Mouse (Mus musculus) 3T3-L1 (cell line): ENCODE measurements around the gene Spock1.
"Not testable (repeated sequence)": the region's sequence is repeated elsewhere in the genome, so short reads cannot be mapped to it uniquely, and the experiment has no call there.

ENCODE experiments used
- DNase-seq: peaks from one replicate; pipeline ENCODE4 v3.0.0-alpha.2; 2015; ENCODE audit warnings: low read depth, low spot score

Gene Spock1

DNA sequence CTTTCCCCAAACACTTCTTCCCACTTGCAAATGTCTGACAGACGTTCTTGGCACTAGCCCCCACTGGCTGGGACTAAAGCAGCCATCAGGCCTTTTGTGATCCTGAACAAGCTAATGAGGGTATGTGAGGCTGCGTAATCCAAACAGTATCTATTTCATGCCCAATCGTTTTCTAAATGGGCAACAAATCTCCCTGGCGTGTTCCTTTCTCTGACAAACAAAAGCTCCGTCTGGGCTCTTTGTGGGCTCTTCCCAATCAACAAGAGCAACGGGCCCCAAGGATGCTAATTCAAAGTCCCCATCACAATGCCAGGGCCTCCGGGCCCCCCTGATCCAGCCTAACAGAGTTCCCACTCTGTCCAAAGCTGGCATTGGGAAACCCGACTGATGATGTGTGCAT lies 304.9 kb downstream of the Spock1 start:
- no peak for DNase-seq

DNA sequence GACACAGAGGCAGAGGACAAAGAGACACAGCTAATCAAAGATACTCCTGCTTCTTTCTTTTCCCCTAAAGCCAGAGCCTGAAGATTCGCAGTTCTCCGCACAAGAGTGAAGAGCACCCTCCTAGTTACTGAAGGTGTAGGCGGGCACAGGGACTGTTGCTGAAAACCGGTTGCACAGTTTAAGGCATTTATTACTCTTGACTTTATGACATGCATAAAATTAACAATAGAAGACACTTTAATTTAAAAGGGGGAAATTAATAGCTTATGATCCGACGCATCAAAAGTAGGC lies 312.4 kb downstream of the Spock1 start:
- DNase-seq = no peak

DNA sequence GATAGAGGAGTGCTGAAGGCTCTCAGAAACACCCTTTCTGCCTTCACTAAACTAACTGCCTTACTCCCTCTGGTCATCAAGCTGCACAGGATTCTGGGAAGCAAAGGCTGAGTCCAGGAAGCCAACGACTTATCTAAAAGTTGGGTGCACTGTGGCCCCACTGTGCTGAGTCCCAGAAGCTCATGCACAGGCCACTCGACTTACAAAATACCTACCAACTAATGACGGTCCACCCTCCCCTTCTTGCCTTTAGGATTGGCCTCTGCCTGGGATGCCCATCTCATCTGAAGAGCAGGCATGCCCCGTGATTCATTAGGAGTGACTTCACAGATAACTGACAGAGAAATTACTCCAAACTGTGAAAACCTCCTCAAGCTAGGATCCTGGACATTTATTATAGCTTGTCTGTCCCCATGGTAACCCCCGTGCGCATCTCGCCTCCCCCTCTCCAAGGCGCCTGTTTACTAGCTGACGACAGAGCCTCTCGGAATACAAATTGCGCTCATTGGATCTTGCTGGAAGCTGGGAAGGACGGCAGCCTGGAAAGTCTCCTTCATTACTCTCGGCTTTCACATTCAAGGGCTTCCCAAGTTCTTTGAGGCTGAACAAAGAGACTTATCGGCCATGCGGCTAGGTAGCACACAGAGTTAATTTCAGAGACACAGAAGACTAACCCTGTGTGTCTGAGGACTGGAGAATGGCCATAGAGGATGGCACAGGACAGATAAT lies 312.9 kb downstream of the Spock1 start:
- no peak for DNase-seq

DNA sequence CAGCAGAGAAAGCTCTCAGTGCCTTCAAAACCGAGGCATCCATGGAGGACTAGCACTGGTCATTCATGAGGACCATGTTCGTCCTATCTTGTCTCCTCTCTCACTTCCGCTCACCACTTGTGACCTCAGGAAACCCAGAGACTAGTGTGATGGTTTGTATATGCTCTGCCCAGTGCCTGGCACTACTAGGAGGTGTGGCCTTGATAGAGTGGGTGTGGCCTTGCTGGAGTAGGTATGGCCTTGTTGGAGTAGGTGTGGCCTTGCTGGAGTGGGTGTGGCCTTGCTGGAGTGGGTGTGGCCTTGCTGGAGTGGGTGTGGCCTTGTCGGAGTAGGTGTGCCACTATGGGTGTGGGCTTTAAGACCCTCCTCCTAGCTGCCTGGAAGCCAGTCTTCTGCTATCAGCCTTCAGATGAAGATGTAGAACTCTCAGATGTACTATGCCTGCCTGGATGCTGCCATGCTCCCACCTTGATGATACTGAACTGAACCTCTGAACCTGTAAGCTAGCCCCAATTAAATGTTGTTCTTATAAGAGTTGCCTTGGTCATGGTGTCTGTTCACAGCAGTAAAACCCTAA lies 318.7 kb downstream of the Spock1 start:
- DNase-seq = not testable (repeated sequence)

DNA sequence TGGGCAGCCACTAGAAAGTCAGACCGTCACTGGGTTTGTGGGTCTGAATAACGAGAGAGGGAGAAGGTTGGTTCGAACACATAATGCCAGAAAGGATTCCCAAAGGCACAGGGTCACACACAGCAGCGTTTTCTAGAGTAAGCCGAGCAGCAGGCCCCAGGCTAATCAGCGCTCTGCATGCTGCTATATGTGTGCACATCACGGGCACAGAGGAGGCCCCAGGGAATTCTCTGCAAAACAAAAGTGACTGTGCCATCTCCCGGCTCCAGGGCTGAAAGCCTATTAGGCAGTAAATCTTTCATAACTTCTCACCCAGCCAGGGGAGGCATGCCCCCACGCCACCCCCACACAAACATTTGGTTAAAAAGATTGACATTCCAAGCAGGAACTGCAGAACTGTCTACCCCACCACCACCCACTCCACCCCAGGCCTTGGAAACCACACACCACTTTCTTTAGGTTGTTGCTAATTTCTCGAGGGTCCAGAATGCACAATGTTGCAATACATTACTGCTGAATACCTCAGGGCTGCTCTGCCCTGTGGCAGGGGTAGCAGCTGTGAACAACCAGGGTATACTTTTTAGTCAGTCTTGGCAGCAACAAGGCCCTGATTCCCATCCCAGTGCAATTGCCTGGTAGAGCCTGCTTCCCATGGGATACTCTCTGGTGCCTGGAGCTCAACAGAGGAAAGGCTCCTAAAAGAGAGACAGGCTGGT lies 319.4 kb downstream of the Spock1 start:
- DNase-seq = no peak

DNA sequence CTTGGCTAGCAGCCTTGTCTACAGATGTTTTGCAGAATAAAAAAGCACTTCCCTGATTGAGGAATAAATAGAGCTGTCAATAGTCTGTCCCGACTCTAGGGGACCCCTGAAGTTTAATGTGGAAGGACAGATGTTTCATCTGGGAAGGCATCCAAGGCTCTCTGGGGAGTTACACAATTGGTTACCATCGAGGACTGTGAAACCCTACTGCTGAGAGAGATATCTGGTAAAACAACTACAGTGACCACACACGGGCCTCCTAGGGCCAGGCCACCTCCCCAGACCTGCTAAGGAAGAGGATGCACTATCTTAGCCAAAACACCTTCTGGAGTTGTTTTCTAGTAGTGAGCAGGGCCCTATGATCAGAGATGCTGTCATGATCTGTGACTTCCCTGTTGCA lies 323.0 kb downstream of the Spock1 start:
- no peak for DNase-seq

DNA sequence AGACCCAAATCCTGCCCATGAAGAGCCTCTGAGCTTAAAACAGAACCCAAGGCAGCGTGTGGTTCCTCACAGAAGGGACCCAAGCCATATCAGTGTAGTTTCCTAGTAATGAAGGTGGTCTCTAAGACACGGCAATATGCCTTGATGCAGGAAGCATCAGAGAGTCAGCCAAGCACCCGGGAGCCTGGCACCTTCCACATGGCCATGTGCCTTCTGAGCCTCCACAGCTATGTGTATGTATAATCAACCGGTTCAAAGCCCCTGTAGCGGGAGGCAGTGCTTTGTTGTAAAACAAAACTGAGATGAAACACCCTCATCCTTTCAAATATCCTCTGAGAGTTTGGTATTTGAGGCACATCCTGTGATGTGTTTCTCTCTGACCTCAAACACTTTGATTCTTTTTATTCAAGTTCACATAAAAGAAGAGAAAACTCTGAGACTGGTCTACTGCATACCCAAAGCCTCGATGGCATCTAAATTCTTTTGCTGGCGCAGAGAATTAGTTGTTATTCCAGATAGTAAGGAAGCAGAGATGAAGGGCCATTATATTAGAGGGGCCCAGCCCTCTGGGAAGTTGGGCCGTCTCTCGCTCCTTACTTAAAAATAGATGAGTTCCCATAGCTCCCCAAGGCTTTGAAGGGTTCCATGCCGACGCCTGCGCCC lies 325.7 kb downstream of the Spock1 start:
- DNase-seq = no peak

DNA sequence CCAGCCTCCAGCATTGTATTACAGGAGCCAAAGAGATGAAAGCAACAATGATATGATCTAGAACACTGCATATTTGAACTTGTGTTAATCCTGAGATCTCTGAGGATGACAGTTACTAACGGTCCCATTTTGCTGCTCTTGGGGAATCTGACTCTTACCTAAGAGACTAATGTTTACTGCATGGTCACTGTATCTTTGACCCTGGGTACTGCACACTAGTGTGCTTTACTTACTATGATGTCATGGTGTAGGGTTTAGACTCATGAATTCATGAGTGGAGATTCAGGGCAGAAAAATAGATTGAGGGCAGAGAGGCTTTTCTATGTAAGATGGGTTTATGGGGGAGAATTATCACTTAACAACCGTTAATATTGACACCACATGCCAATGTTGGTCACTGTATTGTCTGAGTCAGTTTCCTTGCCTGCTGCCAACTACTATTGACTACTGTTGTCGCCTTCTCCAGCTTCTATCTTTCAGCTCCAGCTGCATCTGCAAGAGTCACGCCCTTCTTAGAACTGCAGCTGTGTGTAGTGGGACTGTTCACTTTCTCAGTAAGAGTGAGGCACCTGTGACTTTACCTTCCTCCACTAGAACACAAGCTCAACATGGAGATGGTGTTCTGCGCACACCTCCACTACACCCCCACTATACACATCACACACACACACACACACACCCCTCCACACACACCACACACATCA lies 330.4 kb downstream of the Spock1 start:
- no peak for DNase-seq

DNA sequence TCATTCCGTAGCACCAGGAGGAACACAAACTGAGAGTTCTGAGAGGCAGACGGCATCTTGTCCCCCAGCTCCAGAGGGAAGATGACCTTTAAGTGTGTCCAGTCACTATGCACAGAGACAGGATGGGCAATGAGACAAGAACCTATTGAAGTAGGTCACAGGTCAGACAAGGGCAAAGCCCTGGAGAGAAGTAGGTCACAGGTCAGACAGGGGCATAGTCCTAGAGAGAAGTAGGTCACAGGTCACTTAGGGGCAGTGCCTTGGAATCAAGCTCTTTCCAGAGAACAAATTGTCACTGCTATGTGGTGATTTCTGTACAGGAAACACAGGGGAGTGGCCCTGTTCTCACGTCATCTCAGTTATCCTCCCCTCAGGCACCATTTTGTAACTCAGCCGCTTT lies 334.6 kb downstream of the Spock1 start:
- no peak for DNase-seq

DNA sequence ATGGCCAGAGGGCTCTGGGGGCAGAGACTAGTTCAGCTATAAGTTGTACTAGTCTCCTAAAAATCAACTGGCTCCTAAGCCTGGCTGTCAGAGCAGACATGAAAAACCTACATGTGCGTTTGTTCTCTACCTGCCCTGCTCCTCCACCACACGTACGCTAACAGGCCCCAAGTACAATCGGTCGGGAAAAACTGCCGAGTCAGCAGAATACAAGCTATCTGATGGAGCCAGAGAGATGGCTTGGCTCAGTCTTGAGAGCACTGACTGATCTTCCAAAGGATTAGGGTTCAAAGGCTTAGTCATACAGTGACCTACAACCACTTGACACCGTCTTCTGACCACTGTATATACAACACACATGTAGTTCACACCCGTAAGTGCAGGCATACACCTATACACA lies 339.7 kb downstream of the Spock1 start:
- no peak for DNase-seq

DNA sequence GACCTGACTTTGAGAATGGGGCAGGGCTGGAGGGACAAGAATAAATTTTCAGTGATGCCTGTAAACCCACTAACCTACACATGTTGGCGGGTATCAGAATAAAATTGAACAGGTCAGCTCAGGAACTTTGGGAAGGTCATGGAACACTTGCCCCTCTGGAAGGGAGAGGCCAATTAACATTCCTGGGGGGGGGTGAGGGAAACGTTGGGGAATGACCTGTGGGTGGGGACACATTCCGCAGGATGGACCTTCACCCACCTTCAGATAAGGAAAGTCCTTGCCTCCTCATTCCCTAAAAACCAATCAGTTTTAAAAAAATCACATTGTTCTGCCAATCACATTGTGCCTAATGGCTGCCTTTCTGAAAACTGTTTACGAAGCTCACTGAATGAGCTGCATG lies 352.9 kb downstream of the Spock1 start:
- DNase-seq = no peak

DNA sequence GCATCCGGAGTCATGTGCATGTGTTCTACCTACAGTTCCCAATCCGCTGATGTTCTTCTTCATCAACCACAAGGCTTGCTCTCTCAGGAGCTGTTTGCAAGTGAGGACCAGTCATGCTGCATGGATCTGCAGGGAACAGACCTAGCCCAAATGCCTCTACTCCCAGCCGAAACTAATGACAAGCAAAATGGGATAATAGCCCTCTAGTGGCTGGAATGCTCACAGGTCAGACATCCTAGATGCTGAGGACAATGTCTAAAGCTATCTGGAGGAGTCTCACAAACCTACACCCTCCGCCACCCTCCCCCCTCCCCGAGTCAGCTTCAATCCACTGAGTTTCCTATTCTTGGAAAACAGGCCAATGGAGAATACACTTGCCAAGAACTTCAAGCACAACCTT lies 358.4 kb downstream of the Spock1 start:
- DNase-seq = peak; percentile 4

DNA sequence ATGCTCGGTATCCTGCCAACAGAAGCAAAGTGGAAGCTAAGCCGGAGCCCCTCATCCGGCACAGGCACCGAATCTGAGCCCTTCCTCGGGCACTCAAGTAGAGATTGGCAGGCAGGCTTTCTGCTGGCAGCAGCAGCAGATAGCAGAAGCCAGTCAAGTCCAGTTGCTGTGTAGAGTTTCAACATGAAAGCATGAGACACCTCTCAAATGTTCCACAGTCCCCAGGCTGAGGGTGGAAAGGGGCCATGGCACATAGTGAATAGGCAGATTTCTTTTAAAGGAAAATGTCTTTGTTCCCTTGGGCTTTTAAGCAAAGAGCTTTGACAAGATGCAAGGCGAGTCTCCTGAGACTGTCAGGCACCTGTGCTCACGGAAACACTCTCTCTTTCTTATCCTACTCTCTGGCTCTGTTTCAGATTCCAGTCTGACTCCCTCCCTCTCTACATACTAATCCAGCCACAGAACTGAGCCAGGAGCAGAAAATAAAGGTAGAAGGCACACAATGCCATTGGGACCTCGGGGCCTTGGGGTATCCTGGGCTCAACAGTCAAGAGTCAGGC lies 371.1 kb downstream of the Spock1 start:
- no peak for DNase-seq

DNA sequence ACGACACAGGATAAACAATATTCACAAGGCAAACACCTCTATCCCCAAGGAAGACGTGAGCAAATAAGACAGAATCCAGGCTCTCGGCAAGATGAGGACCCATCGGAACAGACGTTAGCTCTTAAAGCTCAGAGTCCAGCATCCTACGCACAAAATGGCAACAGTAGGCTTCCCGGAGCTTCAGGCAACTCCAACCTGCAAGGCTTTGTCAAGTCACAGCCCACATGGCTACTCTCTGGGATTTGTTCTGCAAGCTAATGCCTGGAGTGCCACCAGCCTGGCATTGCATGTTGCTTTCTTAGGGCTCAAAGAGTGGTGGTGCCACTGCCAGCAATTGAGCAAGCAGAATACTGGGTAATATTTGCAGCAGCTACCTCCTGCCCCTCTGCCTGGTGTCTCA lies 373.8 kb downstream of the Spock1 start:
- no peak for DNase-seq

DNA sequence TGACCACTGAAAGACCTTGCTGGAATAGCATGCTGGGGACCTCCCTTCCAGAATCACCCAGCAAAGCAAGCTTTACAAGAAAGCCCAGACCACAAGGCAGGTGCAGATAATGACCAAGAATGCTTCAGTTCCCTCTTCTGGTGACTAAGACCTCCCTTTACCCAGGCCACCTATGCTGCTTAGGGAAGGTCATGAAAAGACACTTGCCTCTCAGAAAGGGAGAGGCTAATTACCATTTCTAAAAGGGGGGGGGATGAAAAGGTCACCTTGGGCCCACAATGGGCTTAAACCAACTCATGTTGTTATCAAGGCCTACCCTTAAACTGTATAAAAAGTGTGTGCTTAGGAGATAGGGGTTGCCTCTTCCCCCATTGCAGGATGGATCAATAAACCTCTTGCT lies 382.2 kb downstream of the Spock1 start:
- no peak for DNase-seq

DNA sequence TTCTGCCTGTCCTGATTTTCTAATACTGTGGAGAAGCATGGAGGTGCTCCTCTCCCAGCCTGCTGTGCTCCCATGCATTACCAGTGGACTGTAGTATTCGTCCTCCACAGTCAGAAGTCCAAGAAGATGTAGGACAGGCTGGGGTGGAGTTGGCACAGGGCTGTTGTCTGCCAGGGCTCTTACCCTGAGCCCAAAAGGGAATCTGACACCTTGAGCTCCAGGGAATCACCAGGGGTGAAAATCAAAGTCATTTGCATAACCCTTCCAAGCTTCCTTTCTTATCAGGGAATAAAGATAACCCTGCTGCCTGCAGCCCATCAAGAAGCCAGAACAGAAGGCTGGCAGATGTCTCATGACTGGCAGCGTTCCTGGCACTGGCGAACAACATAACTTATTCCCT lies 383.6 kb downstream of the Spock1 start:
- no peak for DNase-seq

DNA sequence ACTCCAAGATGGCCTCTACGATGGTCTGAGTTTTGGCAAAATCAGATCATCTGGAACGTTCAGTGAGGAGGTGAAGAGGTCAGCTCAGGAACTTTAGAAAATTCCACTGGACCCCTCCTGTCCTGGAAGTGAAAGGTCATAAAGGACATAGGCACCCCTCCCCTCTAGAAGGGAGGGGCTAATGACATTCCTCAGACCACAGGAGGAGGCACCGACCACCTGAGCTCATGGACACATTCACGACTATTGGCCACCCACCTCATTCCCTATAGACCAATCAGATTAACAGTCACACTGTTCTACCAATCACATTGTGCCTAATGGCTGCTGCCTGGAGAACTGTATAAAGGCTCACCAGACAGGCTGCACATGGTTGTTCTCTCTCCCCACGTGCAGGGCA lies 384.8 kb downstream of the Spock1 start:
- DNase-seq = no peak

DNA sequence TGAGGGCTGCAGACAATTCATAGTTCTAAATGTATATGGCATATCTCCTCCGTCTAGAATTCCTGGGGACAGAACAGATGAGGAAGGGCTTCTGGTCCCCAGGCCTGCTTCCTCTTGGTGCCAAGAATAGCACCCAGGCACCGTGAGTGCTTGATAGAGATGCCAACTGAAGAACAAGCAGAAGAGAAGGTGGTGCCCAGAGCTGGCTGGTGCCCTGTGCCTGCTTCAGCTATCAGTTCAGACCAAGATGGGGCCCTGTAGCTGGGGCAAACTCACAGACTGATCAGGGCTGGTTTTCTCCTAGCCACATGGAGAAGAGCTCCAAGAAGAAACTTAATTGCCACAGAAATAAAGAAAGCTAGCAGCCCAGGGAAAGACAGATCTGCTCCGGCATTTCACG lies 385.8 kb downstream of the Spock1 start:
- DNase-seq = no peak

DNA sequence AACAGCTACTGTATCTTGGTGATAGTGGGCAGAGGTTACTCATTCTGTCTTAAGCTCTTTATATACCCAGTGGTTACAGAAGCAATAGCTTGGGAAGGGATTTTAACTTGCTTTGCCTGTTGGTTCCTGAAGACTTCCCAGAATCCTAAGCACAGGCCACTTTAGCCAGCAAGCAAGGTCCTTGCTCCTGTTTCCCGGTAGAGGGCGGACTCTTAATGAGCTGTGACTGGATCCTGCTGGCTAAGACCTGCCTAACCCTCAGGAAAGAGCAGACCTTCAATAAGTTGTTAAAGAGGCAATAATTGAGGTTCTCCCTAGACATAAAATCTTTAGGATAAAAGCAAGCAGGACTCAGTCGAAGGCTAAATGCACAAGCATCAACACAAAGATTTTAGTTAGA lies 387.0 kb downstream of the Spock1 start:
- no peak for DNase-seq

DNA sequence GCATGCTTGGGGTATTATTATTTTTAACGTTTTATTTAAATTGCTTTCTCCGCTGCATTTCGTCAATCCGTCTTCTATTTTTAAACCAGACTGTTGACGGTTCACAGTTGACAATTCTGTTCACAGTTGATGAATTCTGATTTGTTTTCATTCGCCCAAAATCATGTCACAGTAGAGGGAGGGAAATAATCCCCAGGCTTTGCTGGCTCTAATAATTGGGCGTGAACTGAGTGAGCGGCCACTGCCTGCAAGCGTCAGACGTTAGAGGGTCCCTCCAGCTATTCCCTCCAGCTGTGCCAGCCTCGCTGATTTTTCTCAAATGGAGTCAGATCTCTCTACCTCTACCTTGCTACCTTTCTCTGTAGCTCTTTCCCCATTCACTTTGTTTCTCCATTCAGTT lies 388.3 kb downstream of the Spock1 start:
- DNase-seq = no peak

DNA sequence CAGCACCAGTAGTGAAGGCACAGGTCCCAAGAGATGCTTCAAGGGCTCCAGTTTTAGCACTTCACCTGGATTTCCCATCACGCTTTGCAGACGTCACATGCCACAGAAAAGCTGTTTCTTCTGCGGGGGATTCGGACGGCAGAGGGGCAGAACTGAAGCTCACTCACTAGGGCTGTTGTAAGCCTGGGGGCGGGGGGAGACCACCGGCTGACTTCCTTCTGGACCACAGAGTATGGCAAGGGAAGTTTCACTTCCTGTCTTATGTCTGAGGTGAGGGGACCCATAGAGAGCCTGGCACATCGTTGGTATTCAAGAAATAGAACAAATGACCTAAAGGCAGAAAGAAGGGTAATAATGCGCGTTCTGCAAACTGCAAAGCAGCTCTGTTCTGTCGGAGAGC lies 392.4 kb downstream of the Spock1 start:
- DNase-seq = no peak

DNA sequence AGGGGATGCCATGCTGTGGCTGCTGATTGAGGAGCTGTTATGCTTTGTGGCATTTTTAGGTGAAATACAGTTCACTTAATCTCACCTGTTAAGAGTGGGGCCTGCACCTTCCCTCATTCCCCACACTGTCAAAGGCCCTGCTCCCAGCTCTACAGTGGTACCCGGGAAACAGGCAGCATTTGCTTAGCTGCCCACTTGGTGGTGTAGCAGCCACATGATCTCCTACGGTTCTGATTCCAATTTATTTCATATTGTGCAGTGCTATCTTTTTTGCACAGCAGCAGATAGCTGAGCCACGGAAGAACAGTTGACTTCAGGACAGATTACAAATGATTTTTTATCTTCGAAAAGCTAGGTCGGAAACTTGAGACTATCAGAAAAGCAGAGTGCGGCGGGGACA lies 406.6 kb downstream of the Spock1 start:
- no peak for DNase-seq
